Mouse (Mus musculus) forebrain, postnatal 0 days (tissue): Measurements from ENCODE around the gene Nav3. TPM values are rescaled to one million over a fixed set of nuclear protein-coding genes. Genes with fewer than 3 reads are reported as not detected.

Source experiments
- ATAC-seq: fragments of 200-750 bp; cut with Nextera tagmentation; 2 replicates; pipeline ENCODE4 v1.8.0; 2017; ENCODE audit warnings: mild to moderate bottlenecking, moderate library complexity
- DNase-seq: peaks from one replicate; pipeline ENCODE4 v3.0.0-alpha.2; 2015
- H3K27ac ChIP-seq: fragments of 300-500 bp; sonication (generic); 2 replicates; pipeline ENCODE4 v1.5.1; 2014; ENCODE audit warnings: low read depth, mild to moderate bottlenecking, antibody characterized with exemption, low read length, moderate library complexity, mixed read lengths
- H3K27me3 ChIP-seq: fragments of 300-500 bp; sonication (generic); 2 replicates; pipeline ENCODE4 v1.6.1; 2014; ENCODE audit warnings: mild to moderate bottlenecking, low read length, mixed read lengths; ENCODE audit not compliant: insufficient read depth
- H3K36me3 ChIP-seq: fragments of 300-500 bp; sonication (generic); 2 replicates; pipeline ENCODE4 v1.6.1; 2014; ENCODE audit warnings: mild to moderate bottlenecking, moderate library complexity; ENCODE audit not compliant: insufficient read depth
- H3K4me1 ChIP-seq: fragments of 300-500 bp; sonication (generic); 2 replicates; pipeline ENCODE4 v1.6.1; 2014; ENCODE audit warnings: antibody characterized with exemption; ENCODE audit not compliant: insufficient read depth
- H3K4me2 ChIP-seq: fragments of 300-500 bp; sonication (generic); 2 replicates; pipeline ENCODE4 v1.6.1; 2014; ENCODE audit warnings: low read depth, mild to moderate bottlenecking, moderate library complexity
- H3K4me3 ChIP-seq: fragments of 300-500 bp; sonication (generic); 2 replicates; pipeline ENCODE4 v1.5.1; 2014; ENCODE audit warnings: low read depth, low read length, mixed read lengths
- H3K9ac ChIP-seq: fragments of 300-500 bp; sonication (generic); 2 replicates; pipeline ENCODE4 v1.6.1; 2014; ENCODE audit warnings: mild to moderate bottlenecking
- H3K9me3 ChIP-seq: fragments of 300-500 bp; sonication (generic); 2 replicates; pipeline ENCODE4 v1.6.1; 2016; ENCODE audit warnings: low read length
- CTCF ChIP-seq: sonication (generic); IDR thresholded peaks from 2 replicates; pipeline ENCODE4 v1.5.1; 2016; ENCODE audit warnings: antibody characterized with exemption, control low read depth, low read depth
- WGBS: fragments of 180-500 bp; shearing (Covaris S2); extraction: QIAGEN DNeasy Blood & Tissue Kit; methylation state at CpG from one replicate; pipeline ENCODE4 v1.1.7; 2014; 5-methylcytosine and 5-hydroxymethylcytosine counted together
- polyA plus RNA-seq: library from polyadenylated mRNA; unstranded; fragments of >200 nt; fragmentation: Nextera tagmentation; extraction: Ambion mirVana; gene quantifications from 2 replicates; pipeline ENCODE4 v1.2.1, GENCODE M21; 2015
- total RNA-seq: library from RNA; depleted of rRNA; stranded (reverse); fragments of >200 nt; gene quantifications from 2 replicates; pipeline ENCODE4 v1.2.3, GENCODE M21; 2014

Gene Nav3
- total and polyA plus RNA-seq, 2 experiments from 2014 or later: 20.1 to 119 TPM

DNA sequence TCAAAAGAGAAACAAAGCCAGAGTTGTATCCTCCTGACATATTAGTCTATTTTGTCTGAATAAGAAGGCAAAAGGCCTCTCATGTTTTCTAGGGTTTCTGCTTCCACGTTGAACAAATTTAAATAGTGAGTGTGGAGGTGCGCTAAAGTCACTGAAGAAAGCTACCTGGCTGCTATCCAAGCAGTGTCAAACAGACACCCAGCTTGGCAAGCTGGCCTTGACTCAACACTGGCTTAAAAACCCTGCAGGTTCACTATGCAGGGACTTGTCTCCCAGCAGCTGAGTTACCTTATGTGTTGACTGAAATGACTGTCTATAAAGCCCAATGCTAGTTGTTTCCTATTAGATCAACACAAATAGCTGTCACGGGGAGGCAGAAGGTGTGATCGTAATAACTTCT is 612.3 kb downstream of the Nav3 start:
- Histone ChIP-seq H3K4me1 (no peaks in the 10 kb centered on the region), H3K27me3 (no peaks in the 10 kb centered on the region), H3K36me3 (no peaks in the 10 kb centered on the region), H3K4me2 (no peak overlapping the region), H3K27ac (no peak overlapping the region), H3K9ac (no peak overlapping the region), H3K4me3 (no peak overlapping the region), H3K9me3 (no peaks in the 10 kb centered on the region)
- DNase-seq (no peak), ATAC-seq (no peak)
- WGBS: 44% methylated on average over 4 of the region's 4 CpGs
- no peak for TF ChIP-seq CTCF

DNA sequence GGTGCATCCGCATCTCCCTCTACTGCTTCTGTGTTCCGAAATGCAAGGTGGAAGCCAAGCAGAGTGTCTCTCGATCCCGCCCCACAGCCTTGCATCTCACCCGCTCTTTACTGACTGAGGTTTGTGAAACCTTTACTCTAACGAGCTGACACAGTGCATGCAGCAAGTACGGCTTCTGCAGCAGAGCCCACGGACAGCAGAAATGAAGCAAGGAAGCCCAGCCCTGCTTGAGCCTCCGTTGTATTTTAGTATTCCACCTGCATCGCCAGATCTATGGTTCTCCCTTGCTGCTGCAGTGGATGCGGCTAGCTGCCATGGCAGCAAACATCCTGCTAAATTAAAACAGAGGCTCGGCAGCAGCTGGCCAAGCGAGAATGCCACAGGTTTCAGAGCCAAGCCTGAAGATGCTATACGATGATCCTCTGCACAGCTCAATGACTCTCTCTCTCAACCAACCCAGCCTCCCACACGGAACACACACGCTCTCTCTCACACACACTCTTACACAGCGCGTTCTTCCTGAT is 623.2 kb downstream of the Nav3 start:
- Histone ChIP-seq H3K9ac (peak overlapping the region; percentile 58), H3K36me3 (no peaks in the 10 kb centered on the region), H3K27me3 (no peaks in the 10 kb centered on the region), H3K4me1 (peaks cover 12% of the 10 kb centered on the region; the same call in 1 of the 2 replicates), H3K27ac (peak overlapping the region; percentile 88), H3K4me2 (peak overlapping the region; percentile 58), H3K4me3 (peak overlapping the region; percentile 43), H3K9me3 (no peaks in the 10 kb centered on the region)
- DNase-seq (peak; percentile 79), ATAC-seq (peak; percentile 92)
- TF ChIP-seq CTCF: no peak
- 5% methylated on average over 18 of the region's 18 CpGs for WGBS

- 76% methylated on average over 5 of the region's 5 CpGs for WGBS
- H3K4me2 ChIP-seq: no peak overlapping the region
- ATAC-seq (no peak), DNase-seq (no peak)
- no peak overlapping the region for H3K4me3 ChIP-seq
- 0 out of 2 replicates have a peak, but pooled peaks have one; percentile 17 for TF ChIP-seq CTCF
- no peaks in the 10 kb centered on the region for H3K9me3 ChIP-seq
- no peaks in the 10 kb centered on the region for H3K27me3 ChIP-seq
- no peaks in the 10 kb centered on the region for H3K4me1 ChIP-seq
- H3K36me3 ChIP-seq: 0 out of 2 replicates have a peak, but pooled peaks cover 3% of the 10 kb centered on the region
- no peak overlapping the region for H3K9ac ChIP-seq
- no peak overlapping the region for H3K27ac ChIP-seq
Measured at GRCm38 (mm10) chr10:109806782-109807493, 649.1 kb downstream of the Nav3 start.

GRCm38 (mm10) chr10:109803441-109803840 is 652.6 kb downstream of the Nav3 start:
- Histone ChIP-seq H3K27ac (no peak overlapping the region), H3K27me3 (no peaks in the 10 kb centered on the region), H3K36me3 (no peaks in the 10 kb centered on the region), H3K4me1 (0 out of 2 replicates have a peak, but pooled peaks cover 3% of the 10 kb centered on the region), H3K9ac (no peak overlapping the region), H3K9me3 (no peaks in the 10 kb centered on the region), H3K4me2 (no peak overlapping the region), H3K4me3 (no peak overlapping the region)
- DNase-seq (no peak), ATAC-seq (no peak)
- TF ChIP-seq CTCF: no peak

- Histone ChIP-seq H3K36me3 (no peaks in the 10 kb centered on the region), H3K4me2 (no peak overlapping the region), H3K27me3 (no peaks in the 10 kb centered on the region), H3K27ac (0 out of 2 replicates have a peak overlapping the region, but pooled peaks have one; percentile 23), H3K4me3 (no peak overlapping the region), H3K9me3 (no peaks in the 10 kb centered on the region), H3K4me1 (0 out of 2 replicates have a peak, but pooled peaks cover 3% of the 10 kb centered on the region), H3K9ac (no peak overlapping the region)
- DNase-seq: peak; percentile 26
- no peak for TF ChIP-seq CTCF
- ATAC-seq: peak; percentile 83; the same call in 1 of the 2 replicates
- WGBS: 17% methylated on average over 1 of the region's 1 CpGs
Measured at GRCm38 (mm10) chr10:109802236-109802635, 653.8 kb downstream of the Nav3 start.

- H3K9ac ChIP-seq: no peak overlapping the region
- no peaks in the 10 kb centered on the region for H3K36me3 ChIP-seq
- 60% methylated on average over 6 of the region's 6 CpGs for WGBS
- TF ChIP-seq CTCF: no peak
- no peaks in the 10 kb centered on the region for H3K9me3 ChIP-seq
- H3K27me3 ChIP-seq: no peaks in the 10 kb centered on the region
- DNase-seq: peak; percentile 12
- H3K4me2 ChIP-seq: no peak overlapping the region
- H3K27ac ChIP-seq: peak overlapping the region; percentile 70
- H3K4me3 ChIP-seq: no peak overlapping the region
- H3K4me1 ChIP-seq: peaks cover 7% of the 10 kb centered on the region; the same call in 1 of the 2 replicates
- ATAC-seq: 0 out of 2 replicates have a peak, but pooled peaks have one; percentile 14
Measured at GRCm38 (mm10) chr10:109799246-109799645, 656.8 kb downstream of the Nav3 start.

GRCm38 (mm10) chr10:109796981-109797380 is 659.0 kb downstream of the Nav3 start:
- Histone ChIP-seq H3K36me3 (no peaks in the 10 kb centered on the region), H3K4me2 (no peak overlapping the region), H3K4me1 (peaks cover 7% of the 10 kb centered on the region; the same call in 1 of the 2 replicates), H3K27me3 (no peaks in the 10 kb centered on the region), H3K27ac (peak overlapping the region; percentile 81), H3K4me3 (no peak overlapping the region), H3K9me3 (no peaks in the 10 kb centered on the region), H3K9ac (no peak overlapping the region)
- TF ChIP-seq CTCF: no peak
- peak; percentile 59 for DNase-seq
- 27% methylated on average over 3 of the region's 3 CpGs for WGBS
- ATAC-seq: peak; percentile 58; the same call in 1 of the 2 replicates
